Comparison of ENCODE assay signal across 8 mouse cellular contexts in genomic region chr14:64589571-64590547, GRCm38 (mm10).
DNase-seq lines count a peak whose midpoint lies in the region; ATAC-seq and TF ChIP-seq lines count a peak whose summit lies in the region.
"Had no signal": no experiment of that assay in that cellular context is flagged by ENCODE, and none has a peak within 500 bp of the region (broad histone marks: within the 10 kb centered on the region; RNA-seq: fewer than 3 reads in every experiment).

No protein-coding gene starts in this region.

- peak overlapping the region; percentile 94 for H3K27ac ChIP-seq in cortical plate, adult 2 months (ENCODE audit: insufficient read depth, low read length)
- H3K27ac ChIP-seq in hindbrain, embryonic 14.5 days: peak overlapping the region; percentile 100
- peak overlapping the region; percentile 92 for H3K27ac ChIP-seq in midbrain, embryonic 10.5 days (replicated peaks)

- peaks cover 32% of the 10 kb centered on the region for H3K4me1 ChIP-seq in megakaryocyte, embryonic 14.5 days
- peaks cover 10% of the 10 kb centered on the region for H3K4me1 ChIP-seq in cortical plate, adult 2 months (ENCODE audit: control insufficient read depth, insufficient read depth, low read length)
- peaks cover 38% of the 10 kb centered on the region for H3K4me1 ChIP-seq in hindbrain, embryonic 14.5 days (replicated peaks; ENCODE audit: control insufficient read depth, insufficient read depth, low read length)
- H3K4me1 ChIP-seq in midbrain, embryonic 10.5 days: peaks cover 97% of the 10 kb centered on the region

- peak; percentile 82 for DNase-seq in hindbrain, embryonic 14.5 days (ENCODE audit: low spot score)
- DNase-seq in midbrain, embryonic 10.5 days (ENCODE audit: low spot score): peak; percentile 65
- no peak for DNase-seq in thymus, postnatal 0 days (ENCODE audit: low spot score)
- no peak for DNase-seq in ovary, adult 18-20 months (ENCODE audit: low spot score)

- H3K9ac ChIP-seq in hindbrain, embryonic 14.5 days: peak overlapping the region; percentile 100

- under 1% methylated on average over 40 of the region's 41 CpGs for WGBS in hindbrain, embryonic 14.5 days
- WGBS in midbrain, embryonic 10.5 days: under 1% methylated on average over 41 of the region's 41 CpGs

- TF ChIP-seq POLR2A in cortical plate, adult 2 months (IDR thresholded peaks at IDR 0.05; ENCODE audit: extremely low read depth, insufficient read depth, low read length): peak; percentile 87

- H3K36me3 ChIP-seq in megakaryocyte, embryonic 14.5 days (replicated peaks; ENCODE audit: low read length): no peaks in the 10 kb centered on the region
- peaks cover 40% of the 10 kb centered on the region for H3K36me3 ChIP-seq in hindbrain, embryonic 14.5 days (replicated peaks; ENCODE audit: control insufficient read depth, insufficient read depth)
- peaks cover 3% of the 10 kb centered on the region; the same call in 1 of the 2 replicates for H3K36me3 ChIP-seq in midbrain, embryonic 10.5 days

- ATAC-seq in megakaryocyte, adult 5-6 weeks (ENCODE audit: poor library complexity, severe bottlenecking): no peak
- ATAC-seq in hindbrain, embryonic 14.5 days (ENCODE audit: low FRiP score): peak; percentile 61

- peak overlapping the region; percentile 77 for H3K4me3 ChIP-seq in megakaryocyte, embryonic 14.5 days (replicated peaks)
- H3K4me3 ChIP-seq in cortical plate, adult 2 months (ENCODE audit: insufficient read depth, low read length): peak overlapping the region; percentile 82
- peak overlapping the region; percentile 68 for H3K4me3 ChIP-seq in hindbrain, embryonic 14.5 days (replicated peaks; ENCODE audit: low read length)
- H3K4me3 ChIP-seq in midbrain, embryonic 10.5 days: peak overlapping the region; percentile 69
- H3K4me3 ChIP-seq: myocyte had no signal

- no peaks in the 10 kb centered on the region for H3K9me3 ChIP-seq in megakaryocyte, embryonic 14.5 days
- H3K9me3 ChIP-seq in hindbrain, embryonic 14.5 days (ENCODE audit: control insufficient read depth, low read length): no peaks in the 10 kb centered on the region
- H3K9me3 ChIP-seq in midbrain, embryonic 10.5 days (replicated peaks): no peaks in the 10 kb centered on the region

- H3K27me3 ChIP-seq in megakaryocyte, embryonic 14.5 days (replicated peaks): peaks cover 93% of the 10 kb centered on the region
- H3K27me3 ChIP-seq in hindbrain, embryonic 14.5 days (ENCODE audit: control insufficient read depth, insufficient read depth, low read length): no peaks in the 10 kb centered on the region
- peaks cover 99% of the 10 kb centered on the region for H3K27me3 ChIP-seq in midbrain, embryonic 10.5 days (ENCODE audit: low read depth, poor library complexity, severe bottlenecking)

- TF ChIP-seq CTCF in cortical plate, adult 2 months (IDR thresholded peaks at IDR 0.05; ENCODE audit: extremely low read depth, insufficient read depth, low read length): no peak

- peak overlapping the region; percentile 100 for H3K4me2 ChIP-seq in hindbrain, embryonic 14.5 days (replicated peaks)

Comparison
In these comparisons a context has a peak if more than half of its experiments do, and no peak if none do; other contexts are left out.
1. DNase-seq: peak in hindbrain, embryonic 14.5 days (single experiment) and midbrain, embryonic 10.5 days (single experiment); none in thymus, postnatal 0 days (single experiment) and ovary, adult 18-20 months (single experiment).
2. Peak in every context shown above with its lines, with median percentiles within 50 percentile points of each other: H3K4me3 ChIP-seq and H3K27ac ChIP-seq.